Mouse (Mus musculus): ENCODE results near the gene Podxl2. TPM values are rescaled to one million over a fixed set of nuclear protein-coding genes. Genes with fewer than 3 reads are reported as not detected.

Gene Podxl2
- polyA plus RNA-seq, 1 experiment from 2014 or later: 129 TPM

- Histone ChIP-seq H3K9me3 (ENCODE audit: control insufficient read depth, low read length) (no peaks in the 10 kb centered on the region), H3K27me3 (ENCODE audit: control insufficient read depth, insufficient read depth, low read length) (no peaks in the 10 kb centered on the region), H3K9ac (ENCODE audit: low read length) (peak overlapping the region; percentile 74), H3K4me2 (ENCODE audit: low read depth) (peak overlapping the region; percentile 74), H3K4me1 (ENCODE audit: control insufficient read depth, insufficient read depth, low read length) (peaks cover 19% of the 10 kb centered on the region), H3K27ac (ENCODE audit: low read depth, low read length) (peak overlapping the region; percentile 72), H3K36me3 (ENCODE audit: control insufficient read depth, insufficient read depth, low read length) (peaks cover 3% of the 10 kb centered on the region), H3K4me3 (ENCODE audit: low read depth, low read length) (peak overlapping the region; percentile 72)
- DNase-seq (ENCODE audit: low spot score) (no peak), ATAC-seq (ENCODE audit: insufficient read depth, low FRiP score, low TSS enrichment) (no peak)
- 59% methylated on average over 9 of the region's 9 CpGs for WGBS
These were observed 33.9 kb downstream of the Podxl2 start for GRCm38 (mm10) chr6:88840791-88841513.

- H3K27me3 ChIP-seq (ENCODE audit: control insufficient read depth, insufficient read depth, low read length): no peaks in the 10 kb centered on the region
- no peak overlapping the region for H3K4me3 ChIP-seq (ENCODE audit: low read depth, low read length)
- WGBS: 81% methylated on average over 3 of the region's 3 CpGs
- ATAC-seq (ENCODE audit: insufficient read depth, low FRiP score, low TSS enrichment): no peak
- H3K9ac ChIP-seq (ENCODE audit: low read length): no peak overlapping the region
- no peak overlapping the region; the same call in 1 of the 2 replicates for H3K4me2 ChIP-seq (ENCODE audit: low read depth)
- H3K4me1 ChIP-seq (ENCODE audit: control insufficient read depth, insufficient read depth, low read length): peaks cover 19% of the 10 kb centered on the region
- peaks cover 4% of the 10 kb centered on the region for H3K36me3 ChIP-seq (ENCODE audit: control insufficient read depth, insufficient read depth, low read length)
- no peaks in the 10 kb centered on the region for H3K9me3 ChIP-seq (ENCODE audit: control insufficient read depth, low read length)
- no peak overlapping the region for H3K27ac ChIP-seq (ENCODE audit: low read depth, low read length)
- no peak for DNase-seq (ENCODE audit: low spot score)
These were observed 34.6 kb downstream of the Podxl2 start for GRCm38 (mm10) chr6:88840211-88840610.

- H3K27me3 ChIP-seq (ENCODE audit: control insufficient read depth, insufficient read depth, low read length): no peaks in the 10 kb centered on the region
- H3K27ac ChIP-seq (ENCODE audit: low read depth, low read length): no peak overlapping the region
- H3K4me2 ChIP-seq (ENCODE audit: low read depth): no peak overlapping the region
- H3K9me3 ChIP-seq (ENCODE audit: control insufficient read depth, low read length): no peaks in the 10 kb centered on the region
- H3K36me3 ChIP-seq (ENCODE audit: control insufficient read depth, insufficient read depth, low read length): peaks cover 4% of the 10 kb centered on the region
- no peak overlapping the region for H3K4me3 ChIP-seq (ENCODE audit: low read depth, low read length)
- no peak overlapping the region for H3K9ac ChIP-seq (ENCODE audit: low read length)
- peaks cover 19% of the 10 kb centered on the region for H3K4me1 ChIP-seq (ENCODE audit: control insufficient read depth, insufficient read depth, low read length)
- DNase-seq (ENCODE audit: low spot score) (no peak), ATAC-seq (ENCODE audit: insufficient read depth, low FRiP score, low TSS enrichment) (no peak)
- WGBS: 86% methylated on average over 26 of the region's 26 CpGs
These were observed 35.5 kb downstream of the Podxl2 start for GRCm38 (mm10) chr6:88839135-88839970.

GRCm38 (mm10) chr6:88838613-88839012 lies 36.2 kb downstream of the Podxl2 start:
- no peak for ATAC-seq (ENCODE audit: insufficient read depth, low FRiP score, low TSS enrichment)
- H3K9me3 ChIP-seq (ENCODE audit: control insufficient read depth, low read length): no peaks in the 10 kb centered on the region
- peaks cover 18% of the 10 kb centered on the region for H3K4me1 ChIP-seq (ENCODE audit: control insufficient read depth, insufficient read depth, low read length)
- no peak overlapping the region for H3K4me3 ChIP-seq (ENCODE audit: low read depth, low read length)
- peaks cover 4% of the 10 kb centered on the region for H3K36me3 ChIP-seq (ENCODE audit: control insufficient read depth, insufficient read depth, low read length)
- H3K27me3 ChIP-seq (ENCODE audit: control insufficient read depth, insufficient read depth, low read length): no peaks in the 10 kb centered on the region
- no peak overlapping the region for H3K27ac ChIP-seq (ENCODE audit: low read depth, low read length)
- no peak overlapping the region for H3K9ac ChIP-seq (ENCODE audit: low read length)
- WGBS: 90% methylated on average over 10 of the region's 10 CpGs
- no peak for DNase-seq (ENCODE audit: low spot score)
- H3K4me2 ChIP-seq (ENCODE audit: low read depth): no peak overlapping the region

GRCm38 (mm10) chr6:88837999-88838398 lies 36.8 kb downstream of the Podxl2 start:
- 94% methylated on average over 12 of the region's 12 CpGs for WGBS
- ATAC-seq (ENCODE audit: insufficient read depth, low FRiP score, low TSS enrichment) (no peak), DNase-seq (ENCODE audit: low spot score) (no peak)
- Histone ChIP-seq H3K4me2 (ENCODE audit: low read depth) (no peak overlapping the region), H3K4me3 (ENCODE audit: low read depth, low read length) (no peak overlapping the region), H3K9ac (ENCODE audit: low read length) (no peak overlapping the region), H3K4me1 (ENCODE audit: control insufficient read depth, insufficient read depth, low read length) (peaks cover 12% of the 10 kb centered on the region), H3K27ac (ENCODE audit: low read depth, low read length) (no peak overlapping the region), H3K36me3 (ENCODE audit: control insufficient read depth, insufficient read depth, low read length) (peaks cover 4% of the 10 kb centered on the region), H3K27me3 (ENCODE audit: control insufficient read depth, insufficient read depth, low read length) (no peaks in the 10 kb centered on the region), H3K9me3 (ENCODE audit: control insufficient read depth, low read length) (no peaks in the 10 kb centered on the region)

- 93% methylated on average over 28 of the region's 28 CpGs for WGBS
- Histone ChIP-seq H3K4me1 (ENCODE audit: control insufficient read depth, insufficient read depth, low read length) (peaks cover 6% of the 10 kb centered on the region), H3K9ac (ENCODE audit: low read length) (no peak overlapping the region)
These were observed 38.5 kb downstream of the Podxl2 start for GRCm38 (mm10) chr6:88836178-88836819.

GRCm38 (mm10) chr6:88835047-88835446 lies 39.8 kb downstream of the Podxl2 start:
- WGBS: 78% methylated on average over 5 of the region's 5 CpGs
- H3K9ac ChIP-seq (ENCODE audit: low read length): no peak overlapping the region
- DNase-seq (ENCODE audit: low spot score) (no peak), ATAC-seq (ENCODE audit: insufficient read depth, low FRiP score, low TSS enrichment) (no peak)
- no peak overlapping the region for H3K4me2 ChIP-seq (ENCODE audit: low read depth)
- H3K27ac ChIP-seq (ENCODE audit: low read depth, low read length): no peak overlapping the region
- H3K9me3 ChIP-seq (ENCODE audit: control insufficient read depth, low read length): no peaks in the 10 kb centered on the region
- H3K36me3 ChIP-seq (ENCODE audit: control insufficient read depth, insufficient read depth, low read length): peaks cover 4% of the 10 kb centered on the region
- no peaks in the 10 kb centered on the region for H3K4me1 ChIP-seq (ENCODE audit: control insufficient read depth, insufficient read depth, low read length)
- no peaks in the 10 kb centered on the region for H3K27me3 ChIP-seq (ENCODE audit: control insufficient read depth, insufficient read depth, low read length)
- no peak overlapping the region for H3K4me3 ChIP-seq (ENCODE audit: low read depth, low read length)

More at GRCm38 (mm10) chr6:88836178-88836819, 38.5 kb downstream of the Podxl2 start:
- Histone ChIP-seq H3K27me3 (ENCODE audit: control insufficient read depth, insufficient read depth, low read length) (no peaks in the 10 kb centered on the region), H3K9me3 (ENCODE audit: control insufficient read depth, low read length) (no peaks in the 10 kb centered on the region), H3K4me3 (ENCODE audit: low read depth, low read length) (no peak overlapping the region), H3K4me2 (ENCODE audit: low read depth) (no peak overlapping the region), H3K27ac (ENCODE audit: low read depth, low read length) (no peak overlapping the region), H3K36me3 (ENCODE audit: control insufficient read depth, insufficient read depth, low read length) (peaks cover 4% of the 10 kb centered on the region)
- ATAC-seq (ENCODE audit: insufficient read depth, low FRiP score, low TSS enrichment) (no peak), DNase-seq (ENCODE audit: low spot score) (no peak)

GRCm38 (mm10) chr6:88833340-88834140 lies 41.3 kb downstream of the Podxl2 start:
- H3K4me3 ChIP-seq (ENCODE audit: low read depth, low read length): no peak overlapping the region

More at GRCm38 (mm10) chr6:88833340-88834140, 41.3 kb downstream of the Podxl2 start:
- no peak for DNase-seq (ENCODE audit: low spot score)
- WGBS: 85% methylated on average over 5 of the region's 5 CpGs
- Histone ChIP-seq H3K36me3 (ENCODE audit: control insufficient read depth, insufficient read depth, low read length) (peaks cover 4% of the 10 kb centered on the region), H3K27ac (ENCODE audit: low read depth, low read length) (no peak overlapping the region), H3K4me2 (ENCODE audit: low read depth) (no peak overlapping the region), H3K27me3 (ENCODE audit: control insufficient read depth, insufficient read depth, low read length) (no peaks in the 10 kb centered on the region), H3K9me3 (ENCODE audit: control insufficient read depth, low read length) (no peaks in the 10 kb centered on the region), H3K4me1 (ENCODE audit: control insufficient read depth, insufficient read depth, low read length) (no peaks in the 10 kb centered on the region), H3K9ac (ENCODE audit: low read length) (no peak overlapping the region)
- ATAC-seq (ENCODE audit: insufficient read depth, low FRiP score, low TSS enrichment): no peak
